In the genomic region with DNA sequence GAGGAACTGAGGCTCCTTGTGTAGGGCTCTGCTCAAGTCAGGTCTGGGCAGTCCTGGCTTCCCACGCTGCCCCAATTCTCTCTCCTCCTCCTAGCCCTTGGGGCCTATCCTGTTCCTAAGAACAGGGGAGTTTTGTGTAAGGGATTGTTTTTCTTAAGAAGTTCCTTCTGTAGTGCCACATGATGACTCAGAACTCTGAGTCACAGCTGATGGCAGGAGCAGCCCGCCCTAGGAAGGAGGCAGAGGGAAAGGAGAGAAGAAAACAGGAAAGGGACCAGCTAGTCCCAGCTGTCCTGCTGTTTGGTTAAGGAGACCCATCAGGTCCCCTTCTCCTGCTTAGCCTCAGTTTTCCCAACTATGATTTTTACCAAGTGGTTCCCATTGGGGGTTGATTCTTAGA, we compare ENCODE assay signal across 10 mouse cellular contexts. TPM values are rescaled to one million over a fixed set of nuclear protein-coding genes. Genes with fewer than 3 reads are reported as not detected.
DNase-seq lines count a peak whose midpoint lies in the region; ATAC-seq and TF ChIP-seq lines count a peak whose summit lies in the region.
"Had no signal": no experiment of that assay in that cellular context is flagged by ENCODE, and none has a peak within 500 bp of the region (broad histone marks: within the 10 kb centered on the region; RNA-seq: fewer than 3 reads in every experiment).

No protein-coding gene starts in this region.

- 0 out of 2 replicates have a peak overlapping the region, but pooled peaks have one; percentile 43 for H3K27ac ChIP-seq in kidney, embryonic 16.5 days (ENCODE audit: low read length)
- H3K27ac ChIP-seq in hindbrain, embryonic 14.5 days = no peak overlapping the region
- no peak overlapping the region for H3K27ac ChIP-seq in hindbrain, embryonic 11.5 days (ENCODE audit: low read depth, low read length)
- H3K27ac ChIP-seq: hindbrain, embryonic 15.5 days; midbrain, embryonic 12.5 days had no signal

- peaks cover 47% of the 10 kb centered on the region for H3K4me1 ChIP-seq in kidney, embryonic 16.5 days (ENCODE audit: insufficient read depth, low read length)
- no peaks in the 10 kb centered on the region for H3K4me1 ChIP-seq in hindbrain, embryonic 14.5 days (replicated peaks; ENCODE audit: control insufficient read depth, insufficient read depth, low read length)
- H3K4me1 ChIP-seq in hindbrain, embryonic 11.5 days (replicated peaks; ENCODE audit: control insufficient read depth, insufficient read depth, low read length) = no peaks in the 10 kb centered on the region; the same call in 1 of the 2 replicates

- POLR2A ChIA-PET in Patski (lab: Charles Lee) = interaction anchor here (0.7 kb wide), 1 partner anchor 56 kb away, joined by 3 read pairs; no protein-coding TSS in a partner anchor

- in situ Hi-C loops in Patski (cut with MboI; ENCODE audit: low pct_unique_long_range_greater_than_20kb) = loop anchor here (25.0 kb wide), 1 partner anchor 1510 kb away; no protein-coding TSS in a partner anchor

- no peak overlapping the region for H3K4me2 ChIP-seq in kidney, embryonic 16.5 days (replicated peaks; ENCODE audit: low read depth, low read length)
- no peak overlapping the region for H3K4me2 ChIP-seq in hindbrain, embryonic 14.5 days (replicated peaks)
- H3K4me2 ChIP-seq in hindbrain, embryonic 11.5 days (replicated peaks; ENCODE audit: low read depth, low read length) = no peak overlapping the region
- H3K4me2 ChIP-seq: hindbrain, embryonic 15.5 days; midbrain, embryonic 12.5 days had no signal

- H3K9me3 ChIP-seq in kidney, embryonic 16.5 days (ENCODE audit: low read length) = no peaks in the 10 kb centered on the region
- H3K9me3 ChIP-seq in hindbrain, embryonic 14.5 days (ENCODE audit: control insufficient read depth, low read length) = no peaks in the 10 kb centered on the region
- H3K9me3 ChIP-seq in hindbrain, embryonic 11.5 days (ENCODE audit: control insufficient read depth, low read length) = no peaks in the 10 kb centered on the region
- H3K9me3 ChIP-seq: hindbrain, embryonic 15.5 days; midbrain, embryonic 12.5 days had no signal

- no peak overlapping the region for H3K4me3 ChIP-seq in kidney, embryonic 16.5 days (ENCODE audit: low read length)
- no peak overlapping the region for H3K4me3 ChIP-seq in hindbrain, embryonic 14.5 days (replicated peaks; ENCODE audit: low read length)
- no peak overlapping the region for H3K4me3 ChIP-seq in hindbrain, embryonic 11.5 days (ENCODE audit: low read depth, low read length)
- H3K4me3 ChIP-seq: hindbrain, embryonic 15.5 days; midbrain, embryonic 12.5 days had no signal

- H3K36me3 ChIP-seq in kidney, embryonic 16.5 days (ENCODE audit: insufficient read depth, low read length) = no peaks in the 10 kb centered on the region
- H3K36me3 ChIP-seq in hindbrain, embryonic 14.5 days (replicated peaks; ENCODE audit: control insufficient read depth, insufficient read depth) = no peaks in the 10 kb centered on the region
- no peaks in the 10 kb centered on the region for H3K36me3 ChIP-seq in hindbrain, embryonic 11.5 days (ENCODE audit: control insufficient read depth, insufficient read depth, low read length)
- H3K36me3 ChIP-seq: hindbrain, embryonic 15.5 days; midbrain, embryonic 12.5 days had no signal

- CTCF ChIA-PET in Patski (lab: Charles Lee) = interaction anchor here (0.9 to 1.7 kb wide), 5 partner anchors 9 to 65 kb away, joined by 3 to 10 read pairs (median 3); a partner anchor contains a TSS

- ATAC-seq in kidney, embryonic 16.5 days (ENCODE audit: low FRiP score, low TSS enrichment) = no peak
- ATAC-seq in Patski = peak; percentile 48
- no peak for ATAC-seq in hindbrain, embryonic 14.5 days (ENCODE audit: low FRiP score)
- ATAC-seq in hindbrain, embryonic 11.5 days (ENCODE audit: low FRiP score) = no peak

- no peak overlapping the region for H3K9ac ChIP-seq in kidney, embryonic 16.5 days (replicated peaks; ENCODE audit: low read length)
- H3K9ac ChIP-seq in hindbrain, embryonic 14.5 days = no peak overlapping the region
- H3K9ac ChIP-seq in hindbrain, embryonic 11.5 days (ENCODE audit: low read depth, low read length) = no peak overlapping the region
- H3K9ac ChIP-seq: hindbrain, embryonic 15.5 days; midbrain, embryonic 12.5 days had no signal

- H3K27me3 ChIP-seq in kidney, embryonic 16.5 days (ENCODE audit: insufficient read depth, low read length) = no peaks in the 10 kb centered on the region
- H3K27me3 ChIP-seq in Patski = no peaks in the 10 kb centered on the region
- H3K27me3 ChIP-seq in hindbrain, embryonic 14.5 days (ENCODE audit: control insufficient read depth, insufficient read depth, low read length) = no peaks in the 10 kb centered on the region
- H3K27me3 ChIP-seq in hindbrain, embryonic 11.5 days (ENCODE audit: control insufficient read depth, insufficient read depth, low read length) = no peaks in the 10 kb centered on the region
- H3K27me3 ChIP-seq: hindbrain, embryonic 15.5 days had no signal

- 42% methylated on average over 2 of the region's 2 CpGs for WGBS in kidney, embryonic 16.5 days
- 78% methylated on average over 2 of the region's 2 CpGs for WGBS in hindbrain, embryonic 14.5 days
- WGBS in hindbrain, embryonic 11.5 days = 57% methylated on average over 2 of the region's 2 CpGs

- TF ChIP-seq CTCF in Patski (IDR thresholded peaks at IDR 0.05) = no peak

- no peak for DNase-seq in kidney, postnatal 4 days
- DNase-seq in Patski (ENCODE audit: low read depth, low spot score) = no peak
- peak; percentile 73 for DNase-seq in heart, adult 8-10 months (ENCODE audit: low spot score)
- peak; percentile 66 for DNase-seq in lung, postnatal 25 days (ENCODE audit: low spot score)
- no peak for DNase-seq in hindbrain, embryonic 14.5 days (ENCODE audit: low spot score)
- DNase-seq in hindbrain, embryonic 11.5 days (ENCODE audit: low spot score) = no peak
- no peak for DNase-seq in retina, postnatal 1 day

RNA-seq across cellular contexts. Expression of a gene that starts 15.6 kb away (rescaled TPM):
- 149 and 165 TPM in 2 replicates for polyA plus RNA-seq in kidney, embryonic 16.5 days (2015; fragmentation: Nextera tagmentation; extraction: Ambion mirVana)
- polyA plus RNA-seq in Patski (2021) = 207 TPM
- 100 to 1,000 TPM; 584 to 827 (median 671) TPM for total RNA-seq in heart, adult 8-10 months (2022)
- polyA plus RNA-seq in hindbrain, embryonic 14.5 days (2014; fragmentation: Nextera tagmentation; extraction: Ambion mirVana) = 30.2 and 31.4 TPM in 2 replicates
- polyA plus RNA-seq in hindbrain, embryonic 11.5 days (2014; fragmentation: Nextera tagmentation; extraction: Ambion mirVana) = 39.9 and 40.2 TPM in 2 replicates

Comparison
In these comparisons a context has a peak if more than half of its experiments do, and no peak if none do; other contexts are left out.
1. DNase-seq: peak in heart, adult 8-10 months (single experiment) and lung, postnatal 25 days (single experiment); none in kidney, postnatal 4 days (0 of 2), Patski (single experiment), hindbrain, embryonic 14.5 days (single experiment), hindbrain, embryonic 11.5 days (single experiment) and retina, postnatal 1 day (single experiment).